Mouse (Mus musculus) cerebellum, postnatal 36 days (tissue): ENCODE results near the gene Dcun1d5.
"Not testable (repeated sequence)": the region's sequence is repeated elsewhere in the genome, so short reads cannot be mapped to it uniquely, and the experiment has no call there.

Experiments
- DNase-seq, 2 experiments: peaks; one replicate each; pipeline ENCODE4 v3.0.0; 2021 to 2022; ENCODE audit warnings: mixed read lengths in 2 of 2

The Dcun1d5 gene

GRCm38 (mm10) chr9:7184172-7184896, at the start of gene Dcun1d5, which contains the start of gene Dync2h1:
TSS of gene Dcun1d5 (plus strand) at chr9:7184520.
TSS of gene Dync2h1 (minus strand) at chr9:7184446.
- DNase-seq, result peak; percentile 91 to 92

DNA sequence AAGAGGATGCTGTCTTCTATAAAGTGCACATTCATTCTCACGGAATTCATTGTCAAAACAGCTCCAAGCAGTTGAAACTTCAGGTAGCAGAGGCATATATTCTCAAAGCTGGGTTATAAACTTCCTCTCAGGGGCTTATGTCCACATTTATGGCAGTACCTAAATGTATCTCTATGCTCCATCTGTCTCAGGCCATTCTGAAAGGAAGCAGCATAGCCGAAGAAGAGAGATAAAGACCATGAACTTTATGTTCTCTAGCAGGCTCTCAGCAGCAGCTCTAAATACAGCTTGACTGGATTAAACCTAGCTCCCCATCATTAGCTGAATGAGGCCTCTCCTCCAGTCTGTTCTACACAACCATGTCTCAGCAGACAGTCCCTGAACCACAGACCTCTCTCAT, 29.9 kb upstream of the Dcun1d5 start:
- DNase-seq, result no peak

GRCm38 (mm10) chr9:7158605-7159004, 25.7 kb upstream of the Dcun1d5 start:
- no peak for DNase-seq

- DNase-seq, result no peak
These were observed 24.6 kb upstream of the Dcun1d5 start for GRCm38 (mm10) chr9:7159718-7160117.

GRCm38 (mm10) chr9:7160688-7161087, 23.6 kb upstream of the Dcun1d5 start:
- no peak for DNase-seq

GRCm38 (mm10) chr9:7167339-7167998, 16.9 kb upstream of the Dcun1d5 start:
- no peak for DNase-seq

- DNase-seq, result no peak
These were observed 10.6 kb upstream of the Dcun1d5 start for GRCm38 (mm10) chr9:7173756-7174155.

DNA sequence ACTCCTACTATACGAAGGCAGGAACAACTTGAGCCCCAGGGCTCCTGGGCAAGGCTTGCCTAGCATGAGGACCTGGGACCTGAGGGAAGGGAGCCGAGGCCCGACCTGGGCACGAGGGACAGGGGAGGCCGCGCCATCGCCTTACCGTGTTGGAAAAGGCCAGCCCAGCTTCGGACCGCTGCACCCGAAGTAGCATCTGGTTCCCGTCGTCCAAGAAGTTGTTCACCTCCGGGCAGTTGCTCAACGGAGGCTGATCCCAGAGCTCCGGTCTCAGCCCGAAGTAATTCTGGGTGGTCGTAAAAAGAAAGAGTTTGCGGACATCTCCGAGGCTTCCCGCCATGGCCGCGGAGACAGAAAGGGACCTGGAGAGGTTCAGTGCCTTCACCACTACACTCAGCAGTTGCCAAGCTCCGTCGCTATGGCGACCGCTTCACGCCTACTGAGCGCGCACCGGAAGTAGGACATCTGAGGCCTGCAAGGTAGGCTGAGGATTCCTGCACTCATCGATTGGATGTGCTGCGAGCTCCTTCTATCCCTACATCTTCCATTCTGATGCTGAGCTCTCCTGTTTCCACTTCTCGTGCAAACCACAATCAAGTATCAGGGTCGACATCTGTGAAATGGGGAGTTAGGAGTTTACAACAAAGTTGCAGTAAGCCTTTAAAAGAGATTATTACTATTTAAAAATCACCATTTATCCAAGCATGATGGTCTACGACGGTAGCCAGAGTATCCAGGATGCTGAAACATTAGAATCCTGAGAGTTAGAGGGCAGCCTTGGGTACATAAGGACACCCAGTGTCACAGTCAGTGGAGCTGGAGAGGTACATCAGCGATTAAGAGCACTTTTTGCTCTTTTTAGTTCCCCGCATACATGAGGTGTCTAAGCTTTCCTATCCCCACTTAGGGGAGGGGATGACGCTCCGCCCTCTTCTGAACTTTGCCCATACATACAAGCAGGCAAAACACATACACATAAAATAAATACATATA, 7.4 kb upstream of the Dcun1d5 start:
- peak; percentile 90 to 92 for DNase-seq

DNA sequence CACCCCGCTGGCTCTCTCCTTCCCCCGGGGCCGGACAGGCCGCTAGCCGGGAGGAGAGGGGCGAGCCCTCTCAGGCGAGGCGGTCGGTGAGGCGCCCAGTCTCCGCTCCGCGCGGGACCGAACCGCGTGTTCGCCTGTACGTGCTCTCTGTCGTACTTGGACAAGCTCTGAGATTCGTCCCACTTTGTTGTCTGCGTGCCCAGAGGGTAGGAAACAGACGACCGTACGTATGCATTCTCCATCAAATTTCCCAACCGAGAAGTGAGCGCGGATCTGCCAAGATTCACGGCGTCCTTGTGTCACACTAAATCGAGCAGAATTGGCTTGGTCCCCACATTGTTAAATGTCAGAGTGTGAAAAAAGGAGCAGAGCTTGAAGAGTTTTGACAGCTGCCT, 574 bp downstream of the Dcun1d5 start:
- DNase-seq, result peak in 1 of 2 experiments; percentile 32

DNA sequence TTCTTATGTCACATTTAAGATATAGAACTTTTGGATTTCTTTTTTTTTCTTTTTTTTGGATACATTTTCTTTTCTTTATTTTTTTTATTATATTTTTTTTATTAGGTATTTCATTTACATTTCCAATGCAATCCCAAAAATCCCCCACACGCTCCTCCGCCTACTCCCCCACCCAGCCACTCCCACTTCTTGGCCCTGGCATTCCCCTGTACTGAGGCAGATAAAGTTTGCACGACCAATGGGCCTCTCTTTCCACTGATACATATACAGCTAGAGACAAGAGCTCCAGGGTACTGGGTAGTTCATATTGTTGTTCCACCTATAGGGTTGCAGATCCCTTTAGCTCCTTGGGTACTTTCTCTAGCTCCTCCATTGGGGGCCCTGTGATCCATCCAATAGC, 6.4 kb downstream of the Dcun1d5 start:
- not testable (repeated sequence) for DNase-seq

GRCm38 (mm10) chr9:7216240-7216639, 31.9 kb downstream of the Dcun1d5 start:
- DNase-seq, result no peak

GRCm38 (mm10) chr9:7221024-7221423, 36.7 kb downstream of the Dcun1d5 start:
- DNase-seq, result no peak

- DNase-seq, result no peak
These were observed 37.1 kb downstream of the Dcun1d5 start for GRCm38 (mm10) chr9:7221460-7221859.

- DNase-seq, result no peak
These were observed 54.3 kb downstream of the Dcun1d5 start for GRCm38 (mm10) chr9:7238619-7239018.

DNA sequence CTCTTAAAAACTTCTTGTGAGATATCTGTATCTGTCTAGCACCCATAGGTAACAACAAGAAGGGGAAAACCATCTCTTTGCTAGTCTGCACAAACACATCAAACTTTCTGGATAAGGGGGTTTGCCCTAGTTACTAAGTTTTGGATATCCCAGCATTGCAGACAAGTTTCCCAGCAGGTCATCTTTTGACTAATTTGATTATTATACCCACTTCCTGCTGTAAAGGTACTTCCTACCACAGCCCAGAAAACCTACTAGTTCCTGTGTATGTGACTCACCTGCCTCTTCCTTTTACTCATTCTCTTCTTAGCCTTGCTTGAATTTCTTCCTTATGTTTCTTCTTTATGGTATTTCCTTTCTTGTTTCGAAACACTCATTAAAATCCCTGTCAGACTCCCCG, 55.6 kb downstream of the Dcun1d5 start:
- no peak for DNase-seq

DNA sequence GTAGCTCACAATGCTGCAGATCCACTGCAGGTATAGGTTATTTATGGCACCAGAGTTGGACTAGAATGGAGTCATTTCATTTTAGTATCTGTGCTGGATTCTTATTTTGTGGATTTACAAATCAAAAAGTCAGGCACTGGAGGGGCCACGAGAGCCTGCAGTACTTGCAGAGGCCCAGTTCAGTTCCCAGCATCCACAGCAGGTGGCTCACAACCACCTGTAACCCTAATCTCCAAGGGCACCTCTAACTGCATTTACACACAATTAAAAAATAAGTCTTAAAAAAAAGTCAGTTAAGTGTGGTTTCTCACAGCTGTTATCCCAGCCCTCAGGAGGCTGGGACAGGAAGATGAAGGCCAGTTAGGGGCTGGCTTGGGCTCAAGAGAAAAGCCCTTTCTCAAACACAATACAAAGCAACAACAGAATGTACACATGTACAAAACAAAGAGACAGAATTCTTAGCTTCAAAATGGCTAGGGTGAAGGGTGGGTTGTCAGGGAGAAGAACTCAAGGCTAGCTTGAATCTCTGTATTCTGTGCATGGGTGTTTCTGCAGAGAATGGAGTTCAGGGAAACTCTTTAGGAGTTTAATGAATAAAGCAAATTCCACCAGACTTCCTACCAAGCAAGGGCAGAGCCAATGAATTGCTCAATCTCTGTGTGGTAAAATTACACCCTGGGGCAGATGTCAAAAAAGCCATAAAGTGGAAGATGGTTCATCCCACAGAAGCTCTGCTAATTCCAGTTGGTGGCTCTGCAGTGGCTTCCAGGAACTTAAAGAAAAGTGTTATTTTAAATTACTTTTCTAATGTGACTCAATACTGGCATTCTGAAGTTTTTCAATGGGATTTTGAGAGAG, 68.7 kb downstream of the Dcun1d5 start:
- DNase-seq, result no peak
